Mouse (Mus musculus) cerebellum, postnatal 14 days (tissue): Measurements from ENCODE around the gene Ostn.
"Not testable (repeated sequence)": the region's sequence is repeated elsewhere in the genome, so short reads cannot be mapped to it uniquely, and the experiment has no call there.

Experiments
- DNase-seq, 2 experiments: peaks; one replicate each; pipeline ENCODE4 v3.0.0; 2021; ENCODE audit warnings: mixed read lengths in 2 of 2

Ostn gene

GRCm38 (mm10) chr16:27307189-27307588 is at the start of gene Ostn:
Gene Ostn, plus strand, starts transcription at chr16:27307489.
- not testable (repeated sequence) for DNase-seq

- no peak for DNase-seq
Observed at GRCm38 (mm10) chr16:27268748-27269147, 38.5 kb upstream of the Ostn start.

DNA sequence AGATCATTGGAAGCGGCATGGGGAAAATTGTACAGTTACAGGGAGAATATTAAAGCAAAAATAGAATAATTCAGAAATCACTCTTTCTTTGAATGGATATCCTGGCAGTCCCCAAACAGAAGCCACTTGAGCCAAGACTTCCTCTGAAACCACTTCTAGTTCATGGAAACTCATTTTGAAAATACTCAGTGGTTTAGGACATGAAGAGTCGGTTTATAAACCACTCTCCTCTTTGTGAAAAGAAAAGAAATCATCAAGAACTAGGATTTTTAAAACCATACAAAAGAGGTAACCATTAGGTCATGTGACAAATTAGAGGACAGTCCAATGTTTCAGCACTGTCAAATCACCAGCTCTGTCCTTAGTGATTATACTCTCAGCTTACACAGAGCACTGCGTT is 19.9 kb upstream of the Ostn start:
- DNase-seq, result no peak

- DNase-seq, result no peak
Observed at GRCm38 (mm10) chr16:27296508-27296907, 10.8 kb upstream of the Ostn start.

DNA sequence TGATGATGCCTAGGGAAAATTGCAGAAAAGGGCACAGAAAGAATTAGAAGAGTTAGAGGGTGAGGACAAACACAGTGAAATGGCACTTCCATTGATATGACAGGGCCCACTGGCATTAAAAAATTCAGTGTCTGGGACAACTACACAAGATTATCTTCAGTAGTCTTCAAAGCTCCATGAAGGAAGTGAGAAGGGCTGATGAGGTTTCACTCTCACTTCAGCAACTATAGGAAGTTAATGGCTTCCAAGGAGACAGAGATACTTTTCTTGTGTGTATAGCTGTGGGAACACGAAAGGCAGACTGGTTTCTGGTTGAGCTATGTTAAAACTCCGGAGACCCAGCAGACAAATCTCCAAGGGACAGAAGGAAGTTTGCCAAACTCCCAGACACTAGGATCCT is 10.4 kb upstream of the Ostn start:
- DNase-seq, result no peak

DNA sequence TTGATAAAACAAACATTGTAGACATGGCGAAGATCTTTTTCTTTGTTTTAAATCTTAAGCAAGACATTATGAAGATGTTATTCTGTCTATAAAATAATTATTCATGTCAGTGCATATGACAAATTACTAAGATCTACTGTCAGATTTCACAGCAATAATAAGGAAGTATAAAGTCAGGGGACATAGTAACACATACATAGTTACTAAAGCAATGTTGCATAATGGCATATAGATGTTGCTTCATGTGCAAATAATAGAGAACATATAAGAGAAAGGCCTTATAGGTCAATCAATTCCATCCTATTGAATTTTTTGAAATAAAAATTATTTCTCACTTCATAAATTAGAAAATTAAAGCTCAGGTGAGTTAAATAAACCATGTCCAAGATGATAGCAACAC is 11.8 kb downstream of the Ostn start:
- no peak for DNase-seq

GRCm38 (mm10) chr16:27322047-27322446 is 14.8 kb downstream of the Ostn start:
- DNase-seq, result no peak

DNA sequence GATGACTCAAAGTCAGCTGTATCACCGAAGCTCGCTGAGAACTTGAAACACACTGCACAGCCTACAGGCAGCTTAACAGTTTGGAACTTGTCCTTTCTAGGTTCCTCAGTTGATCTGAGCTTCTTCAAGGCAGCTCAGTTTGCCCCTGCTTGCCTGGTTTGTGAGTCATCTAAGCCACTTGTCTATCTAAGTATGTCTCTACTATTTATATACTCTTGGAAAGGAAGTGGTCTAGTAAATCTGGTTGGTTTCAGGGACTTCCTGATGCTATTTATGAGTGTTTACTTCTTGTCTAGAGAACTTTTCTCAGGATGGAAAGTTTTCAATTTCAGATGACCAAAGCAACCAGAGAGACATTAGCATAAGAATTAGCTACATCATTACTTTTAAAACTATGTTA is 19.2 kb downstream of the Ostn start:
- no peak for DNase-seq

- DNase-seq, result no peak
Observed at GRCm38 (mm10) chr16:27347521-27347920, 40.2 kb downstream of the Ostn start.

DNA sequence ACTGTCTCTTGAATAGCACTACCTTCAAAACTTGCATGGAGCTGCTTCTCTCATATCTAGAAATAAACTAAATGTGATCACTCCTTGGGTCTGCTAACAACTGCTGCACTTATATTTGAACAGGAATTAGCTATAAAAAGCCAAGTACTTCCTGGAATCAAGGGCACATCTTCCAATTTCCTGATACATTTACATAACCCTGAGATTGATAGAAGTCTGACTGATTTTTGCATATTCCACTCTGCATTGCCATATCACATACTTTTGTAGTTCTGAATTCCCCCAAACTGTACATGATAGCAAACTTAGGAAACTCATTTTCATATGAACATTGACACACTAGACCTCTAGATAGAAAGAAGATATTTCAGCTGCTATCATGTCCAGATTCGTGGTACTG is 41.1 kb downstream of the Ostn start:
- no peak for DNase-seq

GRCm38 (mm10) chr16:27349235-27349634 is 41.9 kb downstream of the Ostn start:
- DNase-seq, result no peak

DNA sequence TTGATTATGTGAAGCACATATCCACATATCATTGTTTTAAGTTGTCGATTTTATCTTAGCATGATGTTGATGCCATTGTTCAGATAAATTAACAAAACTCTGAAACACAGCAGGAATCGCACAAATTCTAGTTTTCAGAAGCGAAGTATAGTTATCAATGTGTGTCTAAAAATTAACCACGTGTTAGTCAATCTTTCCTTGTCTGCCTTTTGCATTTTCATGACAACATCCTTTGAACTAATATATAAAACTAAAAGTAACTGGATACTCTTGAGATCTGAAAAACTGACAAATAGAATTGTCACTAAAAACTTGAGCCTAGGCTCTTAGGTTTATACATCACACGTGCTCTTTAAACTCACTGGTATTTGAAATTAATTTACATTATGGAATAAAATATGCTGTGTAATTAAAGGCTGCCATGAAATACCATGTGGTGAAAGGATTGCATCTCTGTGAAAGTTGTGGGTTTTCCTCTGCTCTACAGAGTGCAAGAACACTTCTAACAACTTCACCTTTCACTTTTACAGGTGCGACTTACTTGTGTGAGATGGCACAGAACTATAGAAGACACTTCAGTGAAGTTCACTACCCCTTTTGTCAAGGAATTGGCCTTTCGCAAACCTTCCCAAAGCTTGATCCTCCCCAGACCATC is 42.7 kb downstream of the Ostn start:
- no peak for DNase-seq

DNA sequence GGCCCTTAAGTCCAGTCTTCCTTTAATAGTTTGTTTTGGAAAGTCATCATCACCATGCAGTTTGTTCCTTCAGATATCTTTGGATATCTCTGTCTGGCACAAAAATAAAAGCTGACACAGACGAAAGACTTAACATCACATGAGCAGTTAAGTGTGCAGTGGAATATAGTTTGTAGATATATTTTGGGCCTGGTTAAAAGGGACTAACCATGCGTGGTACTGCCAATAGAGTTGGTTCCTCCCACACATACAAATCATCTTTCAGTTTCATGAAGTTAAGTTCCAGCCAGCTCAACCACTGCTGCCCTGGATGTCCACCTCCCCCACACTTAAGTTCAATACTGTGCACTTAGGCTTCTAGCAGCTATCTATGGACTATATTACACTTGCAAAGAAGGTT is 47.2 kb downstream of the Ostn start:
- DNase-seq, result no peak

DNA sequence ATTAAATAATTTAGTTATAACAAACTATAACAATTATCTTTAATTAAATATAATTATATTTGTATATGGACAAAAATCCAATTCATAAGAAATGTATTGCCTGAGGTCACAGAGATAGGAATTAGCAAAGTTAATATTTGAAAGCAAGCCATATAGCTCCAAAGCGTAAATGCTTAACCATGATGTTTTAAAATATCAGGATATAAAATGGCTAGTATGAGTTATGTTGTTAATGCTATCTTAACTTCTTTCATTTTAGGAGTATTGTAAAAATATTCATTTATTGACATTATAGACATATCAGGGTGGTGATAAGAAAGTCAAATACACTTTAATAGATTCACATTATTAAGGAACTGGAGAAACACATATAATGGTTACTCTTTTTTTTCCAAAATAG is 52.8 kb downstream of the Ostn start:
- DNase-seq, result no peak

DNA sequence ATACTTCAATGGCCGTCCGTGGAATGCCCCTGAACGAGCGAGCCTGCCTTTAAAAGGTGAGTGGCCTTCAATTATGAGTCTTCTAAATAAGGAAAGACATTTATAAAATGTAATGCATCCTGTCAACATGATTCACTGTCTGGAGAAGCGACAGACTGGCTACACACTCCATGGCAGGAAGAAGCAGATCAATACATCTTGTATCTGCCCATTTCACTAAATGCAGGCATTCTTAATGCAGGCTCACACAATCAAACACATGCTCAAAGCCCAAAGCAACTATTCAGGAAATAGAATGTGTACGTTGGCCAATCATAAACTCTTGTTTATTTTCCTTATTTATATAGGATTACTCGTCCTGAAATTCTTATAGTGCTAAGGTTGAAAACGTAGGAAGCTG is 62.9 kb downstream of the Ostn start, which contains the start of gene Uts2b:
Uts2b (minus strand) TSS at position 49 of the 400 bp plus-strand sequence.
- no peak for DNase-seq

DNA sequence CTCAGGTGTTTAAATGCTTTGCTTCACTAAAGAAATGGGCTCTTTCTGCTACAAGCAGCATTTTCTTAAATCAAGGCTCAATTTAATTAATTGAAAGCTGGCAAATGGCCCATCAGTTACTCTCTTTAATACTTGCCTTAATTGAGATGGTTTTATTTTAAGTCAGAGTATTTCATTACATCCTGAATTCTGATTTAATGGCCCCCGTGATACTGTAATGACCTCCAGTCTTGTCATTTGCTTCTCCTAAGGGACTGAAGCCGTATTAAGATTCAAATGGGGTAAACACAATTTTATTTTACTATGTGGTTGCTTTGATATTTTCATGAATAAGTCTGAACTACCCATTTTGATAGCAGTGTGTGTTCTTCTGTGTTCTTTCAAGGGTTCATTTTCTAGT is 63.4 kb downstream of the Ostn start:
- no peak for DNase-seq

- DNase-seq, result no peak
Observed at GRCm38 (mm10) chr16:27374139-27374538, 66.8 kb downstream of the Ostn start.

GRCm38 (mm10) chr16:27375318-27375717 is 68.0 kb downstream of the Ostn start:
- no peak for DNase-seq

DNA sequence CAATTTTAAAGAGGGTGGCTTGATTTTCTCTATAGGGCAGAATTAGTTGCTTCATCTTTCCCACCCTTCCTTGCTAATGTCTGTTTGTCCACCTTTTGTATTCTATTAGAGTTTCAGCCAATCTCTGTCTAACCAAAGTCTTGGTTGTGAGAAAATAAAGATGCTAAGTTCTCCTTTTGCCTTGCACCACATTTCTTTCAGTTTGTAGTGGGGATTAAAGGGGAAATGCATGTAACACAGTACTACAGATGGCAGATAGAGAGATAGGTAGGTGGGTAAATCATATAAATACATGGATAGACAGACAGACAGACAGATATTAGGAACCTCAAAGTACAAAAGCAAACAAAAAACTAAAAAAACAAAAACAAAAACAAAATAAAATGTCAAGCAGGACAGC is 69.3 kb downstream of the Ostn start:
- DNase-seq, result no peak

DNA sequence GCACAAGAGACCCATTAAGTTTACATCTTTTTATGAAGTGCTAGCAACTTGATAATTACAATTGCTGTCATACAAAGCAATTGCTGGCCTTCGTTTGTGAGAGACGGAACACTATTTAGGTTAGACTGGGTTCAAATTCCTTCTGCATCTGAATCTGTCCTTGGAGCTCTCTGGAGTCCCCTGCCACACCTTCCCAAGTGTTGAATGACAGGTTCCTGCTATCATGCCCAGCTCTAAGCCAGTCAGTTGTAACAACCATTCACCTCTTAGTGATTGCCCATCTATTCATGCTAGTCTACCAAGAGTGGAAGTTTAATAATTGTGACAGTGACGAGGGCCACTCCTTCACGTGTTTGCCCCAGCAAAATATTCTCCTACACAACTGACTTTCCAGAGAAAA is 74.9 kb downstream of the Ostn start:
- DNase-seq, result no peak

DNA sequence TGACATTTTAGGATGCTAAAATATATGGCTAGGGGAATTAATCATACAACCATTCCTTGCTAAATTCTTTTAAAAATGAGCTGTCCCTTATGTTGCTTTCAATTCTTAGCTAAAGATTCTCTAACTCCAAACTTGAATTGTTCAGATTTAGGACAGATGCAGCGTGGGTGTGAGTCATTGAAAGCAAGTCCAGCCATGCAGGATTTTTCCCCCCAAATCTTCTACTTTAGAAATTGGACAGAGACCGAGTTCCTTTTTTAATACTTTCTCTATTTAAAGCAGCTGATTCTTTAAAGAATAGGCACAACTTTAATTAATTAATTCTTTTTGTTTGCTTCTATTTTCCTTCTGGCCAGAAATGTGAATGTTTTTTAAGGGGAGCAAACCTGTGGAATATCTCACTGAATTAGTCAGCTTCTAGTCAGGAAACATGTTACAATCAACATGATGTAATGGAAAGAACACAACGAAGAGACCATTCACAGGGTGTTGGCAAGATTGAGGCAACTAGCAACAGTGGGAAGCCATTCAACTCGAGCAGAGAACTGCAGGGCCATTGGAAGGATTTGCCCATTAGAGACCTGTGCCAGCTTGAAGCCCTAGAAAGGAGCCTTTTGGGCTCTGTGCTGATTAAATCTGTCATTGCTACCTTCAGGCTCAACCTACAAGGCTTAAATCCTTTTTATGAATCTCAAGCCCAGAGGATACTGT is 77.8 kb downstream of the Ostn start:
- peak in 1 of 2 experiments; percentile 42 for DNase-seq

DNA sequence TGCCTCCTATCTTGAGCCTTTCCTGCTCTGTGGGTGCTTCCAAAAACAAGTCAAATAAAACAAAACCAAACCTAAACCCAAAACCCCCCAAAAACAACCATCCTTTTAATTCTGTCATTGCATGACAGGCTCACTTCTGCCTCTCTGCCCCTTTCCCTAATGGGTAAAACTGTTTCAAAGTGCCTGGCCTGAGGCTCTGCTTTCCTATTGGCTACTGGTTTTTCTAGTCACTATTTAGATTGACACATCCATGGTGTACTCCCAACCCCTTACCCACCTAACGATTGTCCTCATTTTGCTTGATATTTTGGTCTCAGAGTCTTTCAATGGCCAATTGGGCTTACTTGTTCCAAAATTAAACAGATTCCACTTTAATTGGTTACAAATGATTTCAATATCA is 78.4 kb downstream of the Ostn start:
- DNase-seq, result no peak

GRCm38 (mm10) chr16:27386850-27387407 is 79.6 kb downstream of the Ostn start:
- DNase-seq, result no peak
